Mouse (Mus musculus): ENCODE results near the gene Ank2. TPM values are rescaled to one million over a fixed set of nuclear protein-coding genes. Genes with fewer than 3 reads are reported as not detected.
A peak's percentile ranks its signal among the peaks of the same experiment; 100 is the strongest.

Ank2 gene
- polyA plus RNA-seq, 1 experiment from 2014 or later = 30.8 TPM

DNA sequence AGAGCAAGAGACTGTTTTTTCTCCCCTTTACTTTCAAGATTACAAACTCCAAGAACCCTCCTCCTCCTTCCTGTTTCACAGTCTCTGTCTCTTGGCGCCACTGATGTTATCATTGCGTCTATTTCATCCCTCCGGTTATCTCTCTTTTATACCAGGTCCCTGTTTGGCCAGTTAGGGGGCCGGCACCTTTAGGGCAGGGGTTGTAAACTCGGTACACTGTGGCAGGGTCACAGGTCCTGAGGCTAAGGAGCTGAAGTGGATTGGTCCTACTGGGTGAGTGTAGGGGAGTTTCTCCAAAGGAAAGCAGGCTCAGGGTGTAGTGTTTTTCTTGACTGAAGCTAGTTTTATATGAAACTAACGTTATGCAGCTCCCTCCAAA is 40.7 kb downstream of the Ank2 start:
- no peaks in the 10 kb centered on the region for H3K9me3 ChIP-seq (replicated peaks; ENCODE audit: control insufficient read depth, low read length)
- no peaks in the 10 kb centered on the region for H3K27me3 ChIP-seq (ENCODE audit: control insufficient read depth, insufficient read depth, low read length)
- peak overlapping the region; percentile 45 for H3K4me2 ChIP-seq
- ATAC-seq (replicated peaks; ENCODE audit: insufficient number of reproducible peaks, low FRiP score, low TSS enrichment) = 0 out of 2 replicates have a peak, but pooled peaks have one; percentile 24
- WGBS (ENCODE audit: insufficient replicate concordance) = 5% methylated on average over 6 of the region's 6 CpGs
- H3K4me1 ChIP-seq (ENCODE audit: control insufficient read depth, insufficient read depth, low read length) = peaks cover 8% of the 10 kb centered on the region
- no peaks in the 10 kb centered on the region for H3K36me3 ChIP-seq (ENCODE audit: control insufficient read depth, insufficient read depth, low read length)
- peak overlapping the region; percentile 41; the same call in 1 of the 2 replicates for H3K27ac ChIP-seq (ENCODE audit: low read depth, low read length)
- H3K4me3 ChIP-seq (ENCODE audit: low read depth, low read length) = no peak overlapping the region
- peak overlapping the region; percentile 46 for H3K9ac ChIP-seq (ENCODE audit: low read depth, low read length)

DNA sequence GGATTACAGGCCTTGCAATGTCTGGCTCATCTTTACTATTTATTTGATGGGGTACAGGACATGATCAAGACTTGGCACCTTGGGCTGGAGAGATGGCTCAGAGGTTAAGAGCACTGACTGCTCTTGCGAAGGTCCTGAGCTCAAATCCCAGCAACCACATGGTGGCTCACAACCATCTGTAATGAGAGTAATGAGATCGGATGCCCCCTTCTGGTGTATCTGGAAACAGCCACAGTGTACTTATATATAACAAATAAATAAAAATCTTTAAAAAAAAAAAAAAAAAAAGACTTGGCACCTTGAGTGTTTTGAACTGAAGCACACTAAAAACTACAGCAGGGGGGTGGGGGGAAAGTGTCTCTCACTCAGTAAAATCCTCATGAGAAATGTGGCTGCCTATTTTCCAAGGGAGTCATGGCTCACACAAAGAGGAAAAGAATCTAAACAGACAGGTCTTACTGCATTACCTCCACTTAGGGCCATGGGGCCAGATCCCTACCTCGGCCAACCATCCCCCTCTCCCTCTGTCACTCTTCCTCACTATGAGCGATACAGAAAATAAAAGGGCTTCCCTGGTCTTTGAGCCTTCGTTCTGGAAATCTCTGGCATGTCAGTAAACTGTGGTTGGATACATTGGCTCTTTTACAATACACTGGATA is 41.3 kb downstream of the Ank2 start:
- H3K27ac ChIP-seq (ENCODE audit: low read depth, low read length) = peak overlapping the region; percentile 41
- 0 out of 2 replicates have a peak, but pooled peaks have one; percentile 39 for ATAC-seq (replicated peaks; ENCODE audit: insufficient number of reproducible peaks, low FRiP score, low TSS enrichment)
- H3K4me3 ChIP-seq (ENCODE audit: low read depth, low read length) = no peak overlapping the region
- no peak overlapping the region for H3K9ac ChIP-seq (ENCODE audit: low read depth, low read length)
- H3K36me3 ChIP-seq (ENCODE audit: control insufficient read depth, insufficient read depth, low read length) = no peaks in the 10 kb centered on the region
- H3K4me1 ChIP-seq (ENCODE audit: control insufficient read depth, insufficient read depth, low read length) = peaks cover 8% of the 10 kb centered on the region
- WGBS (ENCODE audit: insufficient replicate concordance) = 21% methylated on average over 5 of the region's 5 CpGs
- no peaks in the 10 kb centered on the region for H3K27me3 ChIP-seq (ENCODE audit: control insufficient read depth, insufficient read depth, low read length)
- no peaks in the 10 kb centered on the region for H3K9me3 ChIP-seq (replicated peaks; ENCODE audit: control insufficient read depth, low read length)
- H3K4me2 ChIP-seq = peak overlapping the region; percentile 45

DNA sequence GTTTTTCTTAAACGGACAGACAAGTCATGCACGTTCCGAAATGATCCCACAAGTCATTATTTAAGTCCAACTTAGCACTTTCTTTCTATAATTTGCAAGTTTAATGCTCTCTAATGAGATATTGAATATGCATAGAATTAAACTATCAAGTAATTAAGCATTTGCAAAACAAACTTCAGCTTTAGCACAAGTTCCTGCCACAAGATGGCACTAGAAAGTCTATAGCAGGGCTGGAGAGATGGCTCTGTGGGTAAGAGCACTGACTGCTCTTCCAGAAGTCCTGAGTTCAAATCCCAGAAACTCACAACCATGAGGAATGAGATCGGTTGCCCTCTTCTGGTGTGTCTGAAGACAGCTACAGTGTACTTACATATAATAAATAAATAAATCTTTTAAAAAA is 45.4 kb downstream of the Ank2 start:
- peaks cover 10% of the 10 kb centered on the region for H3K4me1 ChIP-seq (ENCODE audit: control insufficient read depth, insufficient read depth, low read length)
- H3K27me3 ChIP-seq (ENCODE audit: control insufficient read depth, insufficient read depth, low read length) = no peaks in the 10 kb centered on the region
- no peak overlapping the region for H3K4me3 ChIP-seq (ENCODE audit: low read depth, low read length)
- 72% methylated on average over 4 of the region's 4 CpGs for WGBS (ENCODE audit: insufficient replicate concordance)
- H3K36me3 ChIP-seq (ENCODE audit: control insufficient read depth, insufficient read depth, low read length) = no peaks in the 10 kb centered on the region
- no peak for ATAC-seq (replicated peaks; ENCODE audit: insufficient number of reproducible peaks, low FRiP score, low TSS enrichment)
- H3K9me3 ChIP-seq (replicated peaks; ENCODE audit: control insufficient read depth, low read length) = no peaks in the 10 kb centered on the region
- no peak overlapping the region for H3K4me2 ChIP-seq
- H3K27ac ChIP-seq (ENCODE audit: low read depth, low read length) = no peak overlapping the region
- H3K9ac ChIP-seq (ENCODE audit: low read depth, low read length) = no peak overlapping the region

DNA sequence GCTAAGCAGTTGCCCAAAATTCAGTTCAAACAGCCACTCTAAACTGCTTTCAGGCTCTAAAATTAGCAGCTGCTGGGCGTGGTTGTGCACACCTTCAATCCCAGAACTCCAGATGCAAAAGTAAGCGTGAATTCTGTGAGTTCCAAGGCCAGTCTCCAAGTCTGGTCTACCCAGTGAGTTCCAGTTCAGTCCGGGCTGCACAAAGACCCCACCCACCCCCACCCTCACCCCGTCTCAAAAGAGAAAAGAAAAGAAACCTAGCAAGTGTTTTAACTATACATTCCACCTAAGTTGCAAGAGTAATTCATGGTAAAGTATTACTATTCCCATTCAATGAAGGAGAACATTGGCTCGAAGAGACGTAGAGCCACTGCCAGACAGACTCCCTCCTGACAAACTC is 45.9 kb downstream of the Ank2 start:
- ATAC-seq (replicated peaks; ENCODE audit: insufficient number of reproducible peaks, low FRiP score, low TSS enrichment) = no peak
- no peak overlapping the region for H3K4me3 ChIP-seq (ENCODE audit: low read depth, low read length)
- 78% methylated on average over 6 of the region's 6 CpGs for WGBS (ENCODE audit: insufficient replicate concordance)

DNA sequence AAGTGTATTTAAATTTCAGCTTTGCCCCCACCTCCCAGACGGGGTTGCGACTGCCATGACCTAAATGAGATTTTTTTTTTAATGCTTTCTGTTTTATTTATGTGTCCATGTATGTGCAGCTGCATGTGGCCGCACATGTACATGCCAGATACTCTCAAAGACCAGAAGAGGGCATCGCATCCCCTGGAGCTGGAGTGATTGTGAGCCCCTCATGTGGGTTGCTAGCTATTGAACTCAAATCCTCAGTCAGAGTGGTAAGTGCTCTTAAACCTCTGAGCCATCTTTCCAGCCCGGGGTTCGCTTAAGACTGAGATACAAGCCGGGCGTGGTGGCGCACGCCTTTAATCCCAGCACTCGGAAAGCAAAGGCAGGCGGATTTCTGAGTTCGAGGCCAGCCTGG is 46.9 kb downstream of the Ank2 start:
- no peaks in the 10 kb centered on the region for H3K9me3 ChIP-seq (replicated peaks; ENCODE audit: control insufficient read depth, low read length)
- 60% methylated on average over 13 of the region's 13 CpGs for WGBS (ENCODE audit: insufficient replicate concordance)
- no peaks in the 10 kb centered on the region for H3K36me3 ChIP-seq (ENCODE audit: control insufficient read depth, insufficient read depth, low read length)
- no peak overlapping the region for H3K4me3 ChIP-seq (ENCODE audit: low read depth, low read length)
- no peak overlapping the region for H3K27ac ChIP-seq (ENCODE audit: low read depth, low read length)
- ATAC-seq (replicated peaks; ENCODE audit: insufficient number of reproducible peaks, low FRiP score, low TSS enrichment) = no peak
- H3K4me2 ChIP-seq = no peak overlapping the region; the same call in 1 of the 2 replicates
- no peak overlapping the region for H3K9ac ChIP-seq (ENCODE audit: low read depth, low read length)
- no peaks in the 10 kb centered on the region for H3K27me3 ChIP-seq (ENCODE audit: control insufficient read depth, insufficient read depth, low read length)
- H3K4me1 ChIP-seq (ENCODE audit: control insufficient read depth, insufficient read depth, low read length) = peaks cover 3% of the 10 kb centered on the region; the same call in 1 of the 2 replicates

More for the DNA sequence above, 45.9 kb downstream of the Ank2 start:
- Histone ChIP-seq H3K9ac (ENCODE audit: low read depth, low read length) (no peak overlapping the region), H3K36me3 (ENCODE audit: control insufficient read depth, insufficient read depth, low read length) (no peaks in the 10 kb centered on the region), H3K4me1 (ENCODE audit: control insufficient read depth, insufficient read depth, low read length) (peaks cover 6% of the 10 kb centered on the region; the same call in 1 of the 2 replicates), H3K4me2 (no peak overlapping the region), H3K27ac (ENCODE audit: low read depth, low read length) (no peak overlapping the region), H3K27me3 (ENCODE audit: control insufficient read depth, insufficient read depth, low read length) (no peaks in the 10 kb centered on the region), H3K9me3 (replicated peaks; ENCODE audit: control insufficient read depth, low read length) (no peaks in the 10 kb centered on the region)

DNA sequence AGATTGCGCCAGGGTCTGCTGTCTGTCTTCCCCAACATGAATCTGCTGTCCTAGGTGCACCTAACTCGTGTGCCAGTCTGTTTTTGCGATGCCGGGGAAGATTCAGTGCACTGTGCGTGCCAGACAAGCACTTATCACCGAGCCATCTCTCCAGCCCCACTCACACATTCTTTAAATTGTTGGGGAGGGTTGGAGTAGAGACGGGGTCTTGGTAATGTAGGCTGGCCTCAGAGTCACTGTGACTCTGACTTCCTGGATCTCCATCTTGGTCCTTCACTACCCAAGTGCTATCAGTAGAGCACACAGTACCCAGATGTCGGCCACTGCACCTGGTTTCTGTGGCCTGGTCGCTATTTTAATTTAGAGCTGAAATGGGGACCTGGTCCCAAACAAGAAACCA is 47.4 kb downstream of the Ank2 start:
- 28% methylated on average over 9 of the region's 9 CpGs for WGBS (ENCODE audit: insufficient replicate concordance)
- H3K9me3 ChIP-seq (replicated peaks; ENCODE audit: control insufficient read depth, low read length) = no peaks in the 10 kb centered on the region
- H3K9ac ChIP-seq (ENCODE audit: low read depth, low read length) = no peak overlapping the region
- peak overlapping the region; percentile 25; the same call in 1 of the 2 replicates for H3K4me2 ChIP-seq
- peaks cover 3% of the 10 kb centered on the region; the same call in 1 of the 2 replicates for H3K4me1 ChIP-seq (ENCODE audit: control insufficient read depth, insufficient read depth, low read length)
- H3K36me3 ChIP-seq (ENCODE audit: control insufficient read depth, insufficient read depth, low read length) = no peaks in the 10 kb centered on the region
- no peak for ATAC-seq (replicated peaks; ENCODE audit: insufficient number of reproducible peaks, low FRiP score, low TSS enrichment)
- no peak overlapping the region for H3K27ac ChIP-seq (ENCODE audit: low read depth, low read length)
- no peaks in the 10 kb centered on the region for H3K27me3 ChIP-seq (ENCODE audit: control insufficient read depth, insufficient read depth, low read length)
- no peak overlapping the region for H3K4me3 ChIP-seq (ENCODE audit: low read depth, low read length)

DNA sequence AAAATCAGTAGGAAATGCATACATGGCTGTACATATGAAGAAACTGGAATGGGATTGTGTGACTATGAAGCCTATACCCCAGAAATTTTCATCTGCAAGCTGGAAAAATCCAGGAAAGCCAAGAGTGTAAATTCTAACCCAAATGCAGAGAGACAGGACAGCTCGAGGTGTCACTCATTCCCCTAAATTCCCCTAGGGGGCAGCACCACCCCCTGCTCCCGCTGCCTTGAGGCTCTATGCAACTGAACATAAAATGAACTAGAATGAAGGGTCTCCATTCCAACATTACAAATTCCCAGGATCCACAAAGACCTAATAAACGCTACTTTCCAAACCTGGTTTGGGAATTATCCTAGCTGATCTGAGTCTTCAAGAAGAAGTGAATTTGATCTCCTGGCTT is 48.1 kb downstream of the Ank2 start:
- no peaks in the 10 kb centered on the region for H3K36me3 ChIP-seq (ENCODE audit: control insufficient read depth, insufficient read depth, low read length)
- H3K27me3 ChIP-seq (ENCODE audit: control insufficient read depth, insufficient read depth, low read length) = no peaks in the 10 kb centered on the region
- ATAC-seq (replicated peaks; ENCODE audit: insufficient number of reproducible peaks, low FRiP score, low TSS enrichment) = no peak

DNA sequence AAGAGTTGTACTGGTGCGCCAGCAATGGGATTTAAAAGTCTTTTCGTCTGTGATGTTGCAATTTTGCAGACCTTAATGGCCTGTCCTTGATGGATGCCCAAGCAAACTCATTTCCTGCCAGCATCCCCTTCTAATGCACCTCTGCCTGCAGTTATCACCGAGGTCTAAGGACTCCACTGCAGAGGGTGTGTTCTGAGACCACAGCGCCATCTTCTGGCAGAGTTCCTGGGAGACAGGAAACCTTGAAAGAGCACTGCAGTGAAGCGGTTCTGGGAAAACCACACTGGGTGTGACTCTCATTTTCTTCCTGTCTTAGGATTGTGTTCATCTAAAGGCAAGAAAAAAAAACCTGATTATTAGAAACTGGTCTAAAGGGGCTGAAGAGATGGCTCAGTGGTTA is 53.0 kb downstream of the Ank2 start:
- Histone ChIP-seq H3K9ac (ENCODE audit: low read depth, low read length) (no peak overlapping the region), H3K9me3 (replicated peaks; ENCODE audit: control insufficient read depth, low read length) (no peaks in the 10 kb centered on the region), H3K27ac (ENCODE audit: low read depth, low read length) (no peak overlapping the region), H3K4me1 (ENCODE audit: control insufficient read depth, insufficient read depth, low read length) (no peaks in the 10 kb centered on the region), H3K27me3 (ENCODE audit: control insufficient read depth, insufficient read depth, low read length) (no peaks in the 10 kb centered on the region), H3K4me3 (ENCODE audit: low read depth, low read length) (no peak overlapping the region), H3K4me2 (no peak overlapping the region), H3K36me3 (ENCODE audit: control insufficient read depth, insufficient read depth, low read length) (no peaks in the 10 kb centered on the region)
- no peak for ATAC-seq (replicated peaks; ENCODE audit: insufficient number of reproducible peaks, low FRiP score, low TSS enrichment)
- WGBS (ENCODE audit: insufficient replicate concordance) = 53% methylated on average over 5 of the region's 5 CpGs

More for the DNA sequence above, 48.1 kb downstream of the Ank2 start:
- no peaks in the 10 kb centered on the region for H3K9me3 ChIP-seq (replicated peaks; ENCODE audit: control insufficient read depth, low read length)
- peaks cover 3% of the 10 kb centered on the region; the same call in 1 of the 2 replicates for H3K4me1 ChIP-seq (ENCODE audit: control insufficient read depth, insufficient read depth, low read length)
- no peak overlapping the region for H3K27ac ChIP-seq (ENCODE audit: low read depth, low read length)
- 11% methylated on average over 3 of the region's 3 CpGs for WGBS (ENCODE audit: insufficient replicate concordance)
- no peak overlapping the region for H3K4me2 ChIP-seq
- H3K4me3 ChIP-seq (ENCODE audit: low read depth, low read length) = no peak overlapping the region
- H3K9ac ChIP-seq (ENCODE audit: low read depth, low read length) = no peak overlapping the region

DNA sequence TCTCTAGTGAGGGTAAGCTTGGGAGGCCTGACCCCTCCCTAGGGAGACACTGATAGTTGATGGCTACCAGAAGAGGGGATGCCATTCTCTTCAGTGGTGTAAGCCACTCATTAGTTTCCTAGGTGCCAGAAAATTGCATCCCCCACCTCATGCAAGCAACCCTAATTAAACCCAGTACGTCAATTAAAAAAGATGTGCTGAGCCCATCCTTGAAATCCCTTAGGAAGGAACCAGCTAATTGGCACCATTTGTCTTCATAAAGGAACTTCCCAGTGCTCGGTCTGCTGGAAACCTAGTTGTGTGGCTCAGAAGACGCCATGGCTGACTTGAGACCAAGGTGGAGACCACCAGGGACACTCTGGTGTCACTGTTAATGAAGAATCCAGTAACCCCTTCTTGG is 65.9 kb downstream of the Ank2 start:
- H3K9me3 ChIP-seq (replicated peaks; ENCODE audit: control insufficient read depth, low read length) = no peaks in the 10 kb centered on the region
- H3K4me2 ChIP-seq = no peak overlapping the region
- H3K9ac ChIP-seq (ENCODE audit: low read depth, low read length) = no peak overlapping the region
- no peak overlapping the region for H3K4me3 ChIP-seq (ENCODE audit: low read depth, low read length)
- no peak overlapping the region for H3K27ac ChIP-seq (ENCODE audit: low read depth, low read length)
- H3K4me1 ChIP-seq (ENCODE audit: control insufficient read depth, insufficient read depth, low read length) = no peaks in the 10 kb centered on the region
- H3K27me3 ChIP-seq (ENCODE audit: control insufficient read depth, insufficient read depth, low read length) = no peaks in the 10 kb centered on the region
- H3K36me3 ChIP-seq (ENCODE audit: control insufficient read depth, insufficient read depth, low read length) = no peaks in the 10 kb centered on the region
- 58% methylated on average over 3 of the region's 3 CpGs for WGBS (ENCODE audit: insufficient replicate concordance)
- ATAC-seq (replicated peaks; ENCODE audit: insufficient number of reproducible peaks, low FRiP score, low TSS enrichment) = no peak

Data from heart, embryonic 11.5 days (tissue).